Mouse (Mus musculus): ENCODE measurements at regions not wholly inside any gene's neighbourhood (a gene's known extent, or its start where the extent isn't known, plus 50 kb on each side); places are given as distances from the start of the nearest gene placed in this dataset.

DNA sequence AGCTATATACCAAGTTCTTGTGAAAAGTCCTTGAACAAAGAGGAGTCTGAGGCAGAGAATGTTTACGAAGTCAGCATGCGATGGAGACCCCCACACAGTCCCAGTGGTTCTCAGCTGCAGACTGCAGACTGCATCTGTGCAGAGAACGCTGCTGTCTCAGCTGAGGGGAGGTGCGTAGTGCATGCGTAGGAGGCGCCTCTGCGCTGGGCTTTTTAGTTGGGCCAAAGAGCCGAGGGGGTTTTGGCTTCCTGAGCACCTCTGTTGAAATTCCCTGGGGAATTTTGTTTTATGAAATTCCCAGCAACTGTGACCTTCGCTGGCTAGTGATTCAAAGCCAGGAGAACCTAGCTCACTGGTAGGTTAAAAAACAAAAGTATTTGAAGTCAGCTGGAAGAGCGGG lies 56.9 kb upstream of the Cyp1b1 start:
- TF ChIP-seq GATA1 (IDR thresholded peaks at IDR 0.05; ENCODE audit: borderline replicate concordance, low read length), result no peak
- no peak for TF ChIP-seq FLI1 (IDR thresholded peaks at IDR 0.05; ENCODE audit: low read length)

Data from megakaryocyte, embryonic 14.5 days (primary cell).